Mouse (Mus musculus) MEL (cell line): ENCODE measurements around the gene Neto2.

ENCODE experiments used
- CHD2 ChIP-seq: IDR thresholded peaks from 2 replicates; pipeline ENCODE4 v1.6.1; 2011; ENCODE audit warnings: low read length, improper control_type of control experiment
- CTCF ChIP-seq, 3 experiments: IDR thresholded peaks in 2 of 3; conservative IDR thresholded peaks in 1 of 3; 2 replicates each; pipeline ENCODE4 v1.5.1; 2011 to 2012; ENCODE audit warnings: low read length in 3 of 3, low read depth in 2 of 3, mild to moderate bottlenecking in 2 of 3, improper control_type of control experiment in 1 of 3, inconsistent platforms in 1 of 3, mixed read lengths in 1 of 3, moderate library complexity in 1 of 3; ENCODE audit not compliant: control insufficient read depth in 1 of 3, insufficient read depth in 1 of 3, poor library complexity in 1 of 3, severe bottlenecking in 1 of 3
- EP300 ChIP-seq, 2 experiments: IDR thresholded peaks; 2 replicates each; pipeline ENCODE4 v1.6.1; 2011; ENCODE audit warnings: improper control_type of control experiment in 2 of 2, low read length in 2 of 2, low read depth in 1 of 2, mild to moderate bottlenecking in 1 of 2
- GABPA ChIP-seq: IDR thresholded peaks from 2 replicates; pipeline ENCODE4 v1.6.1; 2012; ENCODE audit warnings: low read depth, mild to moderate bottlenecking, inconsistent platforms, low read length, improper control_type of control experiment, moderate library complexity
- HCFC1 ChIP-seq: IDR thresholded peaks from 2 replicates; pipeline ENCODE4 v1.6.1; 2012; ENCODE audit warnings: low read depth, mild to moderate bottlenecking, inconsistent platforms, low read length, improper control_type of control experiment, moderate library complexity
- KAT2A ChIP-seq: conservative IDR thresholded peaks from 2 replicates; pipeline ENCODE4 v1.6.1; 2012; ENCODE audit warnings: low read depth, low read length, improper control_type of control experiment, inconsistent platforms
- MAFK ChIP-seq: IDR thresholded peaks from 2 replicates; pipeline ENCODE4 v1.6.1; 2011; ENCODE audit warnings: low read depth, mild to moderate bottlenecking, low read length, improper control_type of control experiment, borderline replicate concordance
- MAX ChIP-seq: IDR thresholded peaks from 2 replicates; pipeline ENCODE4 v1.6.1; 2011; ENCODE audit warnings: low read length, improper control_type of control experiment
- POLR2A ChIP-seq, 2 experiments: IDR thresholded peaks; 2 replicates each; pipeline ENCODE4 v1.6.1; 2011 to 2012; ENCODE audit warnings: low read length in 2 of 2, mild to moderate bottlenecking in 2 of 2, control low read depth in 1 of 2, improper control_type of control experiment in 1 of 2, low read depth in 1 of 2, moderate library complexity in 1 of 2; ENCODE audit not compliant: control insufficient read depth in 1 of 2, insufficient read depth in 1 of 2, poor library complexity in 1 of 2
- SIN3A ChIP-seq: IDR thresholded peaks from 2 replicates; pipeline ENCODE4 v1.6.1; 2012; ENCODE audit warnings: low read length, improper control_type of control experiment, inconsistent platforms
- TBP ChIP-seq: IDR thresholded peaks from 2 replicates; pipeline ENCODE4 v1.8.0; 2011; ENCODE audit warnings: low read depth, low read length, improper control_type of control experiment
- ZMIZ1 ChIP-seq: IDR thresholded peaks from 2 replicates; pipeline ENCODE4 v1.6.1; 2012; ENCODE audit warnings: low read depth, mild to moderate bottlenecking, inconsistent platforms, low read length, improper control_type of control experiment, moderate library complexity

- TF ChIP-seq MAX, result no peak
- no peak for TF ChIP-seq CTCF (IDR thresholded peaks at IDR 0.05 in 2 of 3, conservative IDR thresholded peaks at IDR 0.05 in 1 of 3; ENCODE audit: control insufficient read depth in 1 of 3, insufficient read depth in 1 of 3, low read depth in 2 of 3, low read length in 3 of 3, poor library complexity in 1 of 3, severe bottlenecking in 1 of 3)
- no peak for TF ChIP-seq KAT2A
- TF ChIP-seq SIN3A, result no peak
- TF ChIP-seq TBP, result no peak
- no peak for TF ChIP-seq ZMIZ1
- no peak for TF ChIP-seq MAFK
- TF ChIP-seq HCFC1, result no peak
- TF ChIP-seq POLR2A (IDR thresholded peaks at IDR 0.05; ENCODE audit: control insufficient read depth in 1 of 2, insufficient read depth in 1 of 2, low read depth in 1 of 2, low read length in 2 of 2, poor library complexity in 1 of 2), result no peak
- no peak for TF ChIP-seq CHD2
- no peak for TF ChIP-seq GABPA
- TF ChIP-seq EP300 (IDR thresholded peaks at IDR 0.05; ENCODE audit: low read depth in 1 of 2, low read length in 2 of 2), result no peak
These were observed 76.3 kb downstream of the Neto2 start for GRCm38 (mm10) chr8:85624450-85624849.
